Mouse (Mus musculus) cortical plate, adult 2 months (tissue): ENCODE measurements at regions not wholly inside any gene's neighbourhood (a gene's known extent, or its start where the extent isn't known, plus 50 kb on each side); places are given as distances from the start of the nearest gene placed in this dataset.

ENCODE experiments used
- CTCF ChIP-seq: fragments of 200-500 bp; IDR thresholded peaks from 2 replicates; pipeline ENCODE4 v1.5.1; 2011; ENCODE audit warnings: mild to moderate bottlenecking, control low read depth, low read length; ENCODE audit not compliant: insufficient read depth; ENCODE audit errors: extremely low read depth
- POLR2A ChIP-seq: fragments of 200-500 bp; IDR thresholded peaks from 2 replicates; pipeline ENCODE4 v1.6.1; 2011; ENCODE audit warnings: mild to moderate bottlenecking, low read length, control low read depth; ENCODE audit not compliant: insufficient read depth; ENCODE audit errors: extremely low read depth

- TF ChIP-seq POLR2A (no peak), CTCF (no peak)
These were observed 152.5 kb upstream of the Ctnnb1 start for GRCm38 (mm10) chr9:120776456-120777001.
